Mouse (Mus musculus) mature B cell (primary cell): ENCODE measurements at regions not wholly inside any gene's neighbourhood (a gene's known extent, or its start where the extent isn't known, plus 50 kb on each side); places are given as distances from the start of the nearest gene placed in this dataset.
"Not testable (repeated sequence)": the region's sequence is repeated elsewhere in the genome, so short reads cannot be mapped to it uniquely, and the experiment has no call there.

Source experiments
- in situ Hi-C: fragments of 300-500 bp; cut with MboI; formaldehyde crosslinking; loops from 2 replicates; pipeline ENCODE4 v1.14.3; 2019

DNA sequence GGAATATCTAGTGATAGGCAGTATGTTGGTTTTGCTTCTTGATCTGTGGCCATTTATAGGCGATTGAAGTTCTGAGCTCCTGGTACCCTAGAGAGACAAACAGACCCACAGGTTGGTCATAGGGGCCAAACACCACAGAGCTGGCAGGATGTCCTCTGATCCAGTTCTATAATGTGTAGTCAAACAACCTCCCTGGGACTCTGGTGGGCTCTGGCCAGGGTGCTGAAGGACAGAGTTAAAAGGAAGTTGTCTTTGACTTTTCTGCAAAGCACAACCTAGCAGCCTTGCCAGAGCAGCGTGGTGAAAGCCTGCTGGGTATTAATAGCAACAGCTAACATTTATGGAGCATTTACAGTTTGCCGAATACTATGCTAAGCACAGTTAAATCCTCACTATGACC, 337.1 kb downstream of the Fut8 start:
- in situ Hi-C loops: no loop called here

GRCm38 (mm10) chr12:77588297-77588696, 350.4 kb downstream of the Fut8 start:
- in situ Hi-C loops: no loop called here

DNA sequence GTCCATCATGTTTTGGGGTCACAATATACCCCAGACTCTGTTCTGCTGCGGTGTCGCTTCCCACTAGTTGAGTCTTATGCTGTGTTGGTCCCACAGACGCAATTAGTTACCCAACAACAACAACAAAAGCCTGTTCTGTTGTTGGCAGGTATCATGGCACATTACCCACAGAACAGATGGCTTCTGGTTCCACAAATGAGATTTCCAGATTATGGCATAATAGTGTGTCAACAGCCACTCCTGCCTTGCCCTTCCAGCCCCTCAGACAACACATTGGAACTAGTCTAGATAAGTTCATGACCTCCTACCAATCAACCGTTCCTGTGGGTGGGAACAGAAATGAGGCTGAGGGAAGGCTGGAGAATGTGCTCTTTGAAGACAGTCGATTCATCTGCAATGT, 351.5 kb downstream of the Fut8 start:
- in situ Hi-C loops: no loop called here

GRCm38 (mm10) chr12:77594092-77594491, 356.2 kb downstream of the Fut8 start:
- in situ Hi-C loops: no loop called here

DNA sequence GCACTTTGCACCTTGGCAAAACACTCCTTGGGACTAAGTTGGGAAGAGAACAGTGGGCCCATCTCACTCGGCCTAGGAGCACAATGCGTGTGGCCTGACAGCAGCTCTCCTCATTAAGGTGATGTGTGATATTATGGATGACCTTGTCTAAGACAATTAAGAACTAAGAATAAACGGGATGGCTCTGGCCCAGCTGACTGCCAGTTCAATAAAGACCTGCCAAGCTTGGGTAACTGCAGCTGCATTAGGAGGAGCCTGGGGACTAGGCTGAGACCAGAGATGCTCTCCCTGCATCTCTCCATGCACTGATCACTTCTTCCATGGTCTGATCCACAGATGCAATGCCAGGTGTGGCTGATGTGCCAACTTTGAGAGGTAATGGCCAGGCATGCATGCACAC, 356.7 kb downstream of the Fut8 start:
- in situ Hi-C loops: no loop called here

GRCm38 (mm10) chr12:77595821-77596220, 357.9 kb downstream of the Fut8 start:
- in situ Hi-C loops: no loop called here

- in situ Hi-C loops: no loop called here
Observed at GRCm38 (mm10) chr12:77596676-77597075, 358.8 kb downstream of the Fut8 start.

DNA sequence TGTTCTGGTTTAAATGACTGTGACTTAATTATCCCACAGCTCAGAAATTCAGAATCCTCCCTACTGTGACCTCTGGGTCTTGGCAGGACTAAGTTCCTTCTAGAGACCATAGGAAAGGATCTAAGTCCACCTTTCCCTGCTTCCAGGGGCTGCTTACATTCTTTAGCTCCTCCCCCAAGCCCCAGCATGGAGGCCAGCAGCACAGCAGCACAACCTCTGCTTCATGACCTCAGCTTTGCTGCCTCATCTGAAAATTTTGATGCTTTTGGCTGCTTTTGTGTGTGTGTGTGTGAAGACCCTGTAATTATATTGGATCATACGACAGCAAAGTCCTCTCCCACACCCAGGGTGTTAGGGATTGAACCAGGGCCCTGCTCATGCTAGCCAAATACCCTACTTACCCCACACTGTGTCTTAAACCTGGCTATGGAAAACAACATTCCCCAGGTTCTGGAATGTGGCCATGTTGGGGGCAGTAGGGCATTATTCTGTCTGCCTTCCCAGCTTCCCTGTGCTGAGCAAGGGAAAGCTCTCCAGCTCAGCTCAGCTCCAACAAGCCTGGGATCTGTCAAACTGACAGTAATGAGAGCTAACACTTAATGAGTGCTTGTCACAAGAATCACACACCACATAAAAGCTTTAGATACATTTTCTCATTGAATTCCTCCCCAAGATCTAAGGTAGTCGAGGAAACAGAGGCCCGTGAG, 359.9 kb downstream of the Fut8 start:
- in situ Hi-C loops: no loop called here

DNA sequence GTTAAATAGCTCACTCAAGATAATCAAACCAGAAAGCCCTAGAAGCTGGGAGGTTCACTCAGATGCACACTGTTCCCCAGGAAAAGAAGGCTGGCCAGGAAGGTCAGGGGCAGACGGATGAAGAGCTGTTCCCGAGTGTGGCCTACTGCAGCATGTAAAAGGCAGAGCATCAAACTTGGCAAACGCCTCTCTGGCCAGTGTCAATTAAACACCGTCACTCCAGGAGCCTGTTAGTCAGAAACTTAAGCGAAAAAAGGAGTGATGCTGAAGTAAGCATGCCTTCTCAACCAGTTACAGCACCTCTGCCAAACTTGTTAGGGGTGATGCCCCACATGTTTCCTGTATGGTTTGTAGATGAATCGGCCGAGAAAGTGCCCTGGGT, 360.4 kb downstream of the Fut8 start:
- in situ Hi-C loops: no loop called here

DNA sequence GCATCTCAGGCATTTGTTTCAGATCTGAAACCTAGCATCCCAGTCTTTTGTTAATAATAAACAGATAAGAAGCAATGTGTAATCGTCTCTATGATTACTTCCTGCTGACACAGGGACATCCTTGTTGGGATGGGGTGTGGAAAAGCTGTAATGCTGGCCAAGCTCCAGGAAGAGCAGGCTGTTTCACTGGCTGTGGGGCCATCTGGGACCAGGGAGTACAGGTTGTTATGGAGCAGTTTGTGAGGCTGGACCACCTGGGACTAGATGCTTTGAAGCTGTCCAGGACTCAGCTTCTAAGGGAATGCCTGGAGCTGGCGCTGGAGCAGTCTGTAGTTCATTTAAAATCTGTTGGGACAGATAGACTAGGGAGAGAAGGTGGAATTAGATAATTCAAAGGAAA, 361.5 kb downstream of the Fut8 start:
- in situ Hi-C loops: no loop called here

- in situ Hi-C loops: no loop called here
Observed at GRCm38 (mm10) chr12:77603832-77604501, 366.0 kb downstream of the Fut8 start.

- in situ Hi-C loops: no loop called here
Observed at GRCm38 (mm10) chr12:77617552-77617951, 379.6 kb downstream of the Fut8 start.

DNA sequence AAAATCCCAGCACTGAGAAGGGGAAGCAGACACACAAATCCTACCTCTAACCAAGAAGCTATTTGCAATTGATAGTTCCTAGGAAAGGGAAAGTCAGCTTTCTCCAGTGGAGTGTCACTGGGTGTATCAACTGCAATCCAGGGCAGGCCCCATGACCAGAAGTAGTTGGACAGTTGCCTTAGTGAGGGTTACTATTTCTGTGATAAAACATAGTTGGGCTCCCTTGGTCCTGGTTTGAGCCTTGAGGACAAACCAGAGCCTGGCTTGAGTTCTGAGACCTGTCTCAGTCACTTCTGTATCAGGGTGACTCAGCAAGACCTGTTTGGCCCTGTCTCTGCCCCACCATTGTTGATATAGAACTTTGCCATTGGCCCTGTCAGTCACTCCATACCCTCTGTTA, 384.3 kb downstream of the Fut8 start:
- in situ Hi-C loops: no loop called here

- in situ Hi-C loops: not testable (repeated sequence)
Observed at GRCm38 (mm10) chr12:77624323-77624722, 386.4 kb downstream of the Fut8 start.

DNA sequence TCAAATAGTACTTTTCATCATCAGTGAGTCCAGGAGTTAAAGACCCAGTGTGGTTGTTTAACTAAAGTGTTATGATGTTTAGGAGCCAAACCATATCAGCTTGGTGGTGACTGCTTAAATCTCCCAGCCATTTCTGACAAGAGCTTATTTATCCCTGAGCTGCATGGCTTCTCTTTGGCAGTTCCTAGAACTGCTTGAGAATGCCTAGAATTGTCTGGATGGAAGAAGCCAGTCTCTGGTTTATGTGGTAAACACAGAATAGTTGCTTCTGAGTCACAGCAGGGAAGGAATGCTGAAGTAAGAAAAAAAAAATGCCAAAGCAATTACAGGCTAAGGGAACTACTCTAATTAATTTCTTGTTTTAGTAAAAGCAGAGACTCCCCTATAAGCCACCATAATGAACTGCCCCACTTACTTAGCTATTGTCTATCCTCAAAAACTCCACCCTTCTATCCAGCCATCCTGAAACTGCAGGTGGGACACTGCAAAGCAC, 390.5 kb downstream of the Fut8 start:
- in situ Hi-C loops: no loop called here

DNA sequence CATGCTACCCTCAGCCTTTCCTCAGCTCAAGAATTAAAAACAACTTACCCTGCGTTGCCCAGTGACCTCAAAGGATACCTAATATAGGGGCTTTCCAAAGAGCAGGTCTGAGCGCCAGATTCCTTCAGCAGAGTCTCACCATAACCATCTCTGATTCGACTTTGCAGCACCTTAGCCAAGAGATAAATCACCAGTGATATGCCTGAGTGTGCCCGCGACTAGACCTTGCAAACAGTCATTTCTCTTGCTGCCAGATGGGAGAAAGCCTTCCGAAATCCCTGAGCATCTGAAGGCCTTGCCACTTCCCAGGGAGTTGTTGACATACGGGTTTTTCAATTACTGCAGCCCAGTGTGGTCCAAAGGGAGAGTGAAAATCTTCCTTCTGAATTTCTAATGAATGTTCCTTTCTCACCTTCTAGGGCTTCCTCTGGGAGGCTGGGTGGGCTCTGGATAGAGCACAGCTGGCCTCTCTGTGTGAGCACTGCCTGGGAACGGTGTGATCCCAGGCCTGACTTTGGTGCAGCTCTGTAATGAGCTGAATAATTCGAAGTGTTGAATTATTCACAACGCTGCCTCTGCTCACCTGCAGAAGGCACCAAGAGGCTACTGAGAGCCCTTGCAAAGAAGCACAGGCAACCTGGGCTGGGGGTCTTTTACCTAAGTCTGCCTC, 396.2 kb downstream of the Fut8 start:
- in situ Hi-C loops: no loop called here

GRCm38 (mm10) chr12:77638266-77638665, 400.3 kb downstream of the Fut8 start:
- in situ Hi-C loops: no loop called here

DNA sequence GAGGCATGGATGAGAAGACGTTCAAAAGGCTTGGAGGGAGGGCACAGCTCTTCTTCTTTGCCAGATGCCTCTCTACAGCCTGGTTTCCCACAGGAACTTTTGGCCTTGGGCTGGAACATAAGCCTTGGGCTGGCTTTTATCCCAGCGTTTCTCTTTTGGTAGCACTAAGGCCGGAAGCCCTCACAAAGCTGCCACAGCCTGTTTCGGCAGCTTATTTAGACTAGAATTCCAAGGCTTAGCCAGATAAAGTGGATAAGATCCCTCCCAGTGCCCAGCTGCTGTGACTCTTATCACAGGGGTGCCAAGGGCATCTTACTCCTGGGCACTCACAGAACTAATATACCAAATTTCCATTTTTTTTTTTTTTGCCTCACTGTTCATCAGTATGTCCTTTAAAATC, 404.4 kb downstream of the Fut8 start:
- in situ Hi-C loops: no loop called here

DNA sequence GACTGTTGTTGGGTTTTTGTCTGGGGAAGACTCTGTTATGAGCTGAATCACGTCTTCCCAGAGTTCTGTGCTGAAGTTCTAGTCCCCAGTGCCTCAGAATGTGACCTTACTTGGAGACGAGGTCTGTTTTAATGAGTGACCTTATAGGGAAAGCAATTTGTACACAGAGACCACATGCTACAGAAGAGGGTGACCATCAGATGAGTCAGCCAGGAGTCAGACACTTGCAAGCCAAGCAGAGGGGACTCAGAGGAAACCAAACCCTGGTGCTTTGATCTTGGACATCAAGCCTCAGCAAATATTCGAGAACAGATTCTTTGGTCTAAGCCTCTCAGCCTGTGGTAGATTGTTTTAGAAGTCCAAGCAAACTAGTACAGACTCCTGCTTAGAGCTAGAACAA, 409.9 kb downstream of the Fut8 start:
- in situ Hi-C loops: no loop called here

DNA sequence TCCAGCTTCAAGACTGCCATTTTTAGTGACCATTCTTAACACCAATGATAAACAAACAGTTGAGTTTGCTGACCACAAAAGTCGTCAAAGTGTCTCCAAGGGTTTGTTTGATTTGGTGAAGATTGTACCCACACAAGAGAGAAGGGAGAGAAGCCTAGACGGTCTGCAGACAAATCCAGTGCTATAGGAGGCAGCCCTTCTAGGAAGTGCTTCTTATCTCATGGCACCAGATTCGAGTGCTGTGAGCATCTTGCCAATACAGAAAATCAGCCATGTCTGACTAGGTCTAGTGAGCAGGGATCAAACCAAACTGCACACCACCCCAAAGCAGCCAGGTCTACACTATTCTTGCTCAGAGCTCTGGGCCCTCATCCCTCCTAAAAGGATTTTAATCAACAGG, 416.4 kb downstream of the Fut8 start:
- in situ Hi-C loops: no loop called here

GRCm38 (mm10) chr12:77657060-77657459, 419.1 kb downstream of the Fut8 start:
- in situ Hi-C loops: no loop called here

DNA sequence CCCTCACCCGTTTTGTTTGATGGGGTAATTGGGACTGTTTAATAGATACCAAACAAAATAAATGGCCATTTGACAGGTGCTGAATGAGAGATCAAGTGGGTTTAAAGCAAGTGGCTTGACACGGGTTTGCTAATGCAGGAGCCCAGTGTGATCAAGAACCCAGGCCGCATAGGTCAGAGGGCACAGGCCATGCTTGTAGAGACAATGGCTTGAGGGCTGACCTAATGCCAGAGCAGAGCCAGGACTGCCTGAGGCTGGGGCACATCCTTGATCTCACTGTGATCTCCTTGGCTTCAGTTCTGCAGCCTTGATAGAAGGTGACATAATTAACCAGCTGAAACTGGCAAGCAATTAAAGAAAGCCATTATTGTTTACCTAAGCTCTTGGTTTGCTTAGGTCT, 420.0 kb downstream of the Fut8 start:
- in situ Hi-C loops: no loop called here

GRCm38 (mm10) chr12:77663180-77663579, 425.3 kb downstream of the Fut8 start:
- in situ Hi-C loops: no loop called here
